Mouse (Mus musculus): ENCODE results near the gene Slc25a22. TPM values are rescaled to one million over a fixed set of nuclear protein-coding genes. Genes with fewer than 3 reads are reported as not detected.

Gene Slc25a22
- polyA plus RNA-seq (2017; shearing (Covaris generic)) = 10 to 100 TPM; 31.4 to 50.6 (median 32.0) TPM

GRCm38 (mm10) chr7:141437178-141438120, at the start of gene Slc25a22:
Slc25a22 (minus strand) TSS chr7:141437892.
- peak; percentile 84 for ATAC-seq

DNA sequence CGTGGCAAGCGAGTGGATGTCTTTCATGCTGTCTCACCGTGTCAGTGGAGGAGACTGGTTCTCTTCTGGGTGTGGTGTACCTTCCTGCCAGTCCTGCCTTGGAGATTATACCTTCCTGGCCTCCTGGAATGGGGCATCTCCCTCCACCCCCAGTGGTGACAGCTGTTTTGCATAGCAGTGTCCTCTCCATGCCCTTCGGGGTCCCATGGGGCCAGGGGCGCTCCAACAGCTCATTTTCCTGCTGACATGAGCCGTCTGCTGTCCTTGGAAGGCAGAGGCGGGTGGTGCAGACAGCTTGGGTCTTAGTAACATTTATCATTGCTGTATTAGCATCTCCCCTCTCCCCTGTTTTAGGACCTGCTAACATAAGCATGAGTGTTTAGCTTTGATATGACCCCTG, 49.4 kb upstream of the Slc25a22 start:
- no peak for ATAC-seq

GRCm38 (mm10) chr7:141486239-141486638, 48.5 kb upstream of the Slc25a22 start:
- ATAC-seq = no peak

DNA sequence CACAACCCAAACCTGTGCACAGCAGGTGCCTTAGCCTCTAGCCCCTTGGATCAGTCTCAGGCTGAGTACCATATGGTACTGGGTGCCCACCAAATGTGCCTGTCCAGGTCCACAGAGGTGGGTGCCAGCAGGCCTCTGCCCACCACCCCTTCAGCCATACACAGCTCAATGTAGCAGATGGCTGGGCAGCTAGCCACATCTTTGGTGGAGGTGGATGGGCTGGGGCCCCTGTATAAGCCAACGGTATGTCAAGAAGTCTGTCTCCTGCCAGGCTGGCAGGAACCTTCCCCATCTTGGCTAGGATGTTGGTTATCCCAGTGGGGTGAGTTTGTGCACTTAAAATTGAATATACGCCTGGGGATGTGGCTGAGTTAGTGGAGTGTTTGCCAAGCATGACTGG, 47.9 kb upstream of the Slc25a22 start:
- ATAC-seq = no peak

- no peak for ATAC-seq
Measured at GRCm38 (mm10) chr7:141485186-141485585, 47.5 kb upstream of the Slc25a22 start.

DNA sequence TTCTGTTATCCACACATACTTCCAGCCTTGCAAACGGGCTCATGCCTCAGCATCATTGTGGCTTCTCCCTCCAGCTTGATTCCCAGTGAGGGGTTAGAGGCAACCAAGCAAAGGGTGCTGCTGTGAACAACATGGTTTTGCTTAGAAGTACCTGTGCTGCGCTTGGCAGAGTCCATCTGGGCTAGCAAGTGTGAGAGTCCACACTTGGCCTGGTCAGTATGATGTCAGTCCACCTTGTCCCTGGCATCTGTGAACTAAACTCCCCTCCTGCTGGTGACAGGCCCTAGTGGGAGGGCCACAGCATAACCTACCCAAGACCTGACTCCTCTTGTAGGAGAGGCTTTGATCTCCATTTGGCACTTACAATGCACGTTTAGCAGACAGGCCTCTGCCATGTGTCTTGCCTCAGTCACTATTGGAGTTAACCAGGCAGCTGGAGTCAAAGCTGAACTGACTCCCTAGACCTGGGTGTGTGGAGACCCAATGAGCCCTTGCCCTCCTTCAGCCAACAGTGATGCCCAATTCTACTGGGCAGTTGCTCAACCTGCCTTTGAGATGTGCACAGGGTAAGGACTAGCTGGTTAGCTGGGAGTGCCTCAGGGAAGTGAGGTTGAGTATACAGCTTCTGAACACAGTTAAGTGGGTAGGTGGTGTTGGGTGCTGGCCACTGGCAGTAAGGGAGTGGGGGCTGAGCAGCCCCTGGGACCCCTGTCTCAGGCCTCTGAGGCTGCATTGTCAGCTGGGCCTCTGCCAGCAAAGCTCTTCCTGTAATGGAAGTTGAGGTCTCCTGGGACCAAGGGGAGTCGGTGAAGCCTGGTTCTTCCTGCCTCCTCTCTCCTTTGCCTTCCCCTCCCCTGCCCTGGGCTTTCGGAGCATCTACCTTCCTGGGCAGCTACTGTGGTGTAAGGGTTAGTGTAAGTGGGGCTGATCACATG, 46.8 kb upstream of the Slc25a22 start:
- no peak for ATAC-seq

- no peak for ATAC-seq
Measured at GRCm38 (mm10) chr7:141483114-141483653, 45.5 kb upstream of the Slc25a22 start.

- ATAC-seq = no peak
Measured at GRCm38 (mm10) chr7:141482531-141483024, 44.9 kb upstream of the Slc25a22 start.

DNA sequence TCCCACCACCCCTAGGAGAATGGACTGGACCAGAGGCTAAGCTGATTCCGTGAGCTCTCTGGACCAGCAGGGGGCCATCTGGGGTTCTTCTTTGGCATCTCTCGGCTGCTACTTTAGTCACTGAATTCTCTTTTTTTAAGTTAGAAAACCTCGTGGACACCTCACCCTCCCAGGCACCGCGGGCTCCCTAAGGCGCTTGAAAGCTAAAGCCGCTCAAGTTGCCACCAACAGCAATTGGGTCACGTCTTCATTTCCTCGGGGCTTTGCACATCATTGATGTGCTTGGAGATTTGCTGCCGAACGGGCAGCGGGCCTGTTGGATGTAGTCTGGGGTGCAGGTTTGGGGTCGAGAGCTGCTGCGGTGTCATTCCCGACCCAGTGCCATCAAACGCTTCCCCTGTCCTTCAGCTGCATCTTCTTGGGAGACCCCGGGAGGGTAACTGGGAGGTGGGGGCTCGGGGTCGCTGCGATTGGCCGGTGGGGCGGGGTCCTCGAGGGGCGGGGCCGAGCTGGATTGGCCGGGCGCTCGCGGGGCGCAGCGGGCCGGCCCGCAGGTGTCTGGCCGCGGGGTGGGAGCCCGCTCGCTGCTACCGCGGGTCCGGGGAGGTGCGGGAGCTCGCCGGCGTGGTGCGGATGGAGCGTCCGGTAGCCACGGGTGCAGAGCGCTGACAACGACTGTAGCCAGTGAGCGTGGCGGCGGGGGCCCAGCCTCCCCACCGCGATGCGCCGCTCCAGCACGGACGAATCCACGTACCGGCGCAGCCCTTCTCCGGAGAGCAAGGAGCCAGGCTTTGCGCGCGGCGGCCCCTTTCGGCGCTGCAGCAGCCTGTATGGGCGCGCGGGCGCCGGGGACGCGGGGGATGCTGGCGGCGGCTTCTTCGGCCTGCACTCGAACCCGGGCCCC, 44.1 kb upstream of the Slc25a22 start:
- peak; percentile 27 for ATAC-seq

GRCm38 (mm10) chr7:141480842-141481497, 43.3 kb upstream of the Slc25a22 start:
- ATAC-seq = peak; percentile 88

DNA sequence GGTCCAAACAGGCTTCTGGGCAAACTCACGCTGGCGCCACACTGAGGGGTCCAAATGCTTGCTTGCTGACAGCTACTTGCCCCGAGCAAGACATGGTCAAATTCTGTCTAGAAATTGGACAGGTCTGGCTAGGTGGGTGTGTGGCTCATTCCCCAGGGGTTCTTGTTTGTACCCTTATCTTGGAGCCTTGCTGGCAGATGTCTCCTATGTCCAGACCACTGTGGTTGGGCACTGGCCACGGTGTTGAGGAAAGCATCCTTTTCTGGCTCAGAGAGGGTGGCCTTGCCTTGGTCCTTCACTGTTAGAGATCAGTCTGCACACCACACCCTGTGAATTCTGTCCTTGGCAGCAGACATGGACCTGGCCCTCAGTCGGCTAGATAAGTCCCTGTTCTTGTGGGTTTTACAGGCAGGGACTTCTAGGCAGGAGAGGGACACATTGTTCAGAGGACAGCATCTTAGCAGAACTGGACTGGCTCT, 40.6 kb upstream of the Slc25a22 start:
- ATAC-seq = no peak

DNA sequence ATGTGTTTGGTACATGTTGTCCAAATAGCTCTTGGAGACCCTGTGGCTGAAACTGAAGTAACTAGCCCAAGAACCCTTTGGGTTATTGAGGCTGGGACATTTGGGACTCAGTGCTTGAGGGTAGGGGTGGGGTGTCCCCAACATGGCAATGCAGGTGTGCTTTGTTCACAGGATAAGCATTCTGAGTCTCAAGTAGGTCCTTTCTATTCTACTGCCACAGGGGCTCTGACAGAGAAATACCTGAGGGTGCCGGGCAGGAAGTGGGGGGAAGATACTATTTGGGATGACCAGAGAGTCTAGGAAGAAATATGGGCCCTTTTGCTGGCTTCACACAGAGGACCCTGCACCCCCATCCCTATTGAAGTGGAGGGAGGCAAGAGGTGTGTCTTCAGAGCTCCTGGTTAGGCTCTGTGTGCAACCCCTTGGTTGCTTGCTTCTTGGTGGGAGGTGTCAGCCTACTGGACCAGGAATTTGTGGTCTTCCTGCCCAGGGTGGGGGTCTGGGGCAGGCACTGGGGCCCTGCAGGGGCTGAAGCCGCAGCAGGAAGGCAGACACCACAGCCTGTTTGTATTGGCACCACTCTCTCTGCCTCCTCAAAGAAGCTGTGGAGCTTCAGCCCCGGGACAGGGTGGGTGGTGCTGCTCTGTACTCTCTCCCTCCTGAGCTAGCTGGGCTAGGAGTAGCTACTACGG, 40.0 kb upstream of the Slc25a22 start:
- ATAC-seq = no peak

GRCm38 (mm10) chr7:141476981-141477370, 39.3 kb upstream of the Slc25a22 start:
- ATAC-seq = no peak

DNA sequence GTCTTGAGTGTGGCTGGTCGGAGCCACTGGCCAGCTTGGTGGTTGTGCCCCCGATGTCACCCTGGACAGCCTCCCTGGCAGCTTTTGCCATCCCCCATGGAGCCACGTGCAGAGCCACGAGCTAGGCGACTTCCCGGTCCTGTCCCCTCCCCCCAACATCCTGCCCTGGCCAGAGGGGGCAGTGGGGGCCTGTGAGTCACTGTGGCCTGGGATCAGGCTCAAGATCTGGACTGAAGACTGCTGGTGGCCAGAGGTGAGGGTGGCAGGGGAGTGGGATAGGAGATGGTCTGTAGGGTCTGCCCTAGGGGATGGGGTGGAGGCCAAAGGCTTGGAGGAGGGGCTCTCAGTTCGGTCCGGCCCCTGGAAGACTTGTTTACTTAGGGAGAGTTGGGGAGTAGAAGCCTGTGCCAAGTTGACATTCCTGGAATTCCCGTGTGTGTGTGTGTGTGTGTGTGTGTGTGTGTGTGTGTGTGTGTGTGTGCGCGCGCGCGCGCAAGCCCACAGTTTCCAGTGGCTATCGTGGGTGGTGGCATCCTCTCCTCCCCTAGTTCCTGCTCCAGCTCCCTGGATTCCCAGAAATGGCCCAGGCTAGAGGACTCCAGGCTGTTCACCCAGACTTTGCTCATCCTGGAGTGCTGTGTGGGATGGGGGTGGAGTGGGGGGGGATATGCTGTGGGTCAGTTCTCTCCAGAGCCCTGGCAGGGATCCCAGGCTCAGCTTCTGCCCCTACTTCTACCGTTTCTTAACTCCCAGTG, 38.7 kb upstream of the Slc25a22 start:
- no peak for ATAC-seq

DNA sequence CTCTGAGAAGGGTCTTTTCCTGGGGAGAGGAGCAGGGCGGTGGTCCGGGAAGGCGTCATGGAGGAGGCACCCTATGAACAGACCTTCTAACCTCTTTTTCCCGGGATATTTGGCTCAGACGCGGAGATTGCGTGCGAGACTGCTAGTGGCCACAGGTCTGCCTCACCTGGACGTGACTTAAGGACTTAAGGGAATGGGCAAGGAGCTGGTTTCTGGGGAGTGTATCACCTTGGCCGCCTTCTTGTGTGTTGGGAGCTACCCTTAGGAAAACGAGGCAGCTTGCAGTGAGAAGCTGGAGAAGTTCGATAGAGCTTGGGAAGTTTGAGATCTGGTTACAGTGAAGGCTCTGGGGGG, 38.1 kb upstream of the Slc25a22 start:
- ATAC-seq = no peak

DNA sequence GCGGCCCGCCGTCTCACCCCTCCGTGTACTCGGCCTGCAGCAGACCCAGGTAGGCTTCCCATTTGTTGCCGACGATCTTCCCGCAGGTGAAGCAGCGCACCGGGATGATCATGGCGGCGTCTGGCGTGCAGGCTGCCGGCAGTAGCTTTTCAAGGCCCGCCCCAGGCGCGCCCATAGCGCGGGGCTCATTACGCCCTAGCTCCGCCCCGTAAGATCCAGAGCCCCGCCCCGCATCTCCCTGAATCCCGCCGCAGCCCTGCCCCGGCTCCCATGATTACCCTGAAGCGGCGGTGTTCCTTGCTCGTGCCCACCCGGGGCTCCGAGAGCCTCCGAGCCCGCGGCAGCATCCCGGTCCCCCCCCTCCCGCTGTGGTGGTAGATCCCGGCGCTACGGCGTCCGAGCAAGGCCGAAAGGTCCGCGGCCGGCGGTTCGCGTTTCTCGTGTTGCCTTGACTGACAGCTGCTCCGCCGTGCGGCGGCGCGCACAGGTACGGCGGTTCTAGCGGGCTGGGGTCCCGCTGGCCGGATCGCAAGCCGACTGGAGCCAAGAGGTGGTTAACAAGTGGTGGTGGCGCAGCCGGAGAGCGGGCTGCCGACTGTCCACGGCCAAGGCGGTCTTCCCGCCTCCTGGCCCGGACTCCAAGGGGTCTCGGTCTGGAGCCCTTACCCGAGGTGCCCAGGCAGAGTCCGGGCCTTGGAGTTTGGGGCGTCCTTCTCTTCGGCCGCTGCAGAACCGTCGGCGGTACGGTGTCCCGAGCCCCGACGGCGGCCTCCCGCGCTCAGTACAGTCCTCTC, 37.5 kb upstream of the Slc25a22 start, which contains the start of the genes Polr2l and Tspan4:
Gene Polr2l (minus strand): TSS at position 122 of the 794 bp plus-strand sequence.
Gene Tspan4 (plus strand): TSS at position 230 of the 794 bp plus-strand sequence.
- peak; percentile 89 for ATAC-seq

- ATAC-seq = no peak
Measured at GRCm38 (mm10) chr7:141474160-141474559, 36.5 kb upstream of the Slc25a22 start.

- ATAC-seq = no peak
Measured at GRCm38 (mm10) chr7:141472763-141473162, 35.1 kb upstream of the Slc25a22 start.

GRCm38 (mm10) chr7:141472226-141472625, 34.5 kb upstream of the Slc25a22 start:
- ATAC-seq = no peak

All from inflammation-experienced regulatory T-cells, adult 6 months (primary cell).